Mouse (Mus musculus): Measurements from ENCODE around the gene Gli2. TPM values are rescaled to one million over a fixed set of nuclear protein-coding genes. Genes with fewer than 3 reads are reported as not detected.

Gli2 gene
- total RNA-seq, 2 experiments from 2014 or later = 4.6 to 5.2 TPM

DNA sequence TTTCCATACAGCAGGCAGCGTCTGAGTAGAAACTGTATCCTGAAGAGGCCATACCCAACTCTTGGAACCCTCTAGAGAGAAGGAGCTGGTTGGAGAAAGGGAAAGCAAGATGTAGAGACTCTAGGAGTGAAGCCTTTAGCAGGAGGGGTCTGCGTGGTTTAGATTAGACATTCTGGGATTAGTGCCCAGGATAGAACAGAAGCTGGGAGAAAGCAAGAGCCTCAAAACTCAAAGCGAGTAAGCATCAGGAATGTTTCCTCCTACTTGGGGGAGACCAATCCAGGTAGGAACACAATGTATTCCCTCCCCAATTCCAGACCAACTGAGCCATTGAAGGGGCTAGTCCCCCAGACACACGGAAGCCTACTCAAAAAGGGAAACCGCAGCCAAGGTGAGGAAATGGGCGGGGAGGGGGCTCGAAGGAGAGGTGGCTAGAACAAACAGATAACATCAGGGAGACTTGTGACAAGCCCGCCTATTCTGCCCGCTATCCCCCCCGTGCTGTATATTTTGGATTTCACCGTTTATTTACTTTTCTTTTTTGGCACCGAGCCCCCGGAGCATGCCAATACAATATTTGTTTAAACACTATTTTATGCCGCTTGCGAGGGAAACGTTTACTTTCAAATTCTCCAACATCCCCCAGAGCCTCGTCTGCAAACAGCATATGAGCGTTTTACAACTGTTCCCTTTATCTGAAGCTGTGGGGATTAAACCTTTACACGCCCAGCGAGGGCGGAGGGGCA lies 2.1 kb downstream of the Gli2 start:
- no peak for DNase-seq

DNA sequence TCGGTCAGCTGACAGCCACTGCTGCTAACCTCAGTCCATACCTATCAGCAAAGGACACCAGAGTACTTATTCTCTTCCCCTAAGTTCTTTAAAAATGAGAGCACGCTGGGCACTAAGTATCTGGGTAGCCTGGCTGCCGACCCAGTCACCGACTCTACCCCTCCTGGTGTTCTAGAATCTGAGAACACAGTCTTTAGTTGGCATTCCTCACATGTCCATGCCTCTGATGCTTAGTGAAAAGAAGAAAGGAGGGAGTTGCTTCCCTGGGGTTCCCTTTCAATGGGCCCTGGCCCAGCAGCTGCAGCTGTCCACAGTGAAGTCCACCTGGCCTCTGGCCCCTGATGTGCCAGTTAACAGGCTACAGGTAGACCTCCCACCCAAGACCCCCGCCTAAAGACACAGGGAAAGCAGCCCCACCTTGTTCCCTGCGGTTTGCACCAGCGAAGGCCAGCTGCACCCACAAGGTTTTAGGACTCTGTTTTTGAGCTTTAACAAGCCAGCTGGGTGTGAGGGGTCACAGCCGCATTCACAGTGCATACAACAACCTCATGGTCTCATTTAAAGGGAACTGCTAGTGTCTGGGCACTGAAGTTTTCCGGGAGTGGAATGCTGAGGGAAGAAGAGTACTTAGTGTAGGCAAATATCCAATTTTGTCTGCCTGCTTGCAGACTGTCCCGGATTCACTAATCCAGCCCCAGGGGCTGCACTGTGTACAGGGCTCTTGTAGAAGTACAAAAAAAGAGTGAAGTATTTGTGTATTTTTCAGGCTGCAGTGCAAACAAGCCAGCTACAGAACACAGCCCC lies 3.4 kb downstream of the Gli2 start:
- DNase-seq = no peak

DNA sequence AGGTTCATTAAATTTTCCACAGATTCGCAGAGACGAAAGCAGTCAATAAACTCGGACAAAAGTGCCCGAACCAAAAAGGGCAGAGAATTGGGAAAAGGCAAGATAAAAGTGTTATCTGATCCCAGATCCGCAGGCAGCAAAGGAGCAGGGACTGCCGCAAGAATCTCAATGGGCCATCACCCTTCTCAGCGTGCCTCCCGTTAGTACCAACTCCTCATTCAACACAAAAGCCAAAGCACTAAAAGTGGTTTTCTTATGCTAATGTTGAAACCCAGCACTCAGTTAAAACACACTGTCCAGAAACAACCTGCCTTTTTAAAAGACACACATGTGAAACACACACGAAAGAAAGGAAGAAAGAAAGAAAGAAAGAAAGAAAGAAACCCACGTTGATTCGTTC lies 4.4 kb downstream of the Gli2 start:
- DNase-seq = no peak

DNA sequence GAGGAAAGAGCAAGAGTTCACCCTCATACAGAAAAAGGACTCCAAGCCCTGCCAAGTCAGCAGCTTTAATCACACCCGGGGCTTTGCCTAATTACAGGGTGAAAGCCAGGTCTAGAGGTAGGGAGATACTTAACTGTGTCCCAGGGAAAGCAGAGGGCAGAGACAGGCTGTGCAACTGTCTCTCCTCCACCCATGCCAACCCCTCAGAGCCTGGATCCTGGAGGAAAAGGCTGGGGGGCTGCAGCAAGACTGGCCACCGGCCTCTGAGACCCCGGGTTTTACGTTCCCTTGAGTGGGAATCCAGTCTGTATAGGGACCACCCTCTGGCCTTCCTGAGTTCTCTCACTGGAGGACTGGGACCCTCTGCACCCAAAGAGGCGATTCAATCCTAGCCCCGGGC lies 4.9 kb downstream of the Gli2 start:
- DNase-seq = no peak

DNA sequence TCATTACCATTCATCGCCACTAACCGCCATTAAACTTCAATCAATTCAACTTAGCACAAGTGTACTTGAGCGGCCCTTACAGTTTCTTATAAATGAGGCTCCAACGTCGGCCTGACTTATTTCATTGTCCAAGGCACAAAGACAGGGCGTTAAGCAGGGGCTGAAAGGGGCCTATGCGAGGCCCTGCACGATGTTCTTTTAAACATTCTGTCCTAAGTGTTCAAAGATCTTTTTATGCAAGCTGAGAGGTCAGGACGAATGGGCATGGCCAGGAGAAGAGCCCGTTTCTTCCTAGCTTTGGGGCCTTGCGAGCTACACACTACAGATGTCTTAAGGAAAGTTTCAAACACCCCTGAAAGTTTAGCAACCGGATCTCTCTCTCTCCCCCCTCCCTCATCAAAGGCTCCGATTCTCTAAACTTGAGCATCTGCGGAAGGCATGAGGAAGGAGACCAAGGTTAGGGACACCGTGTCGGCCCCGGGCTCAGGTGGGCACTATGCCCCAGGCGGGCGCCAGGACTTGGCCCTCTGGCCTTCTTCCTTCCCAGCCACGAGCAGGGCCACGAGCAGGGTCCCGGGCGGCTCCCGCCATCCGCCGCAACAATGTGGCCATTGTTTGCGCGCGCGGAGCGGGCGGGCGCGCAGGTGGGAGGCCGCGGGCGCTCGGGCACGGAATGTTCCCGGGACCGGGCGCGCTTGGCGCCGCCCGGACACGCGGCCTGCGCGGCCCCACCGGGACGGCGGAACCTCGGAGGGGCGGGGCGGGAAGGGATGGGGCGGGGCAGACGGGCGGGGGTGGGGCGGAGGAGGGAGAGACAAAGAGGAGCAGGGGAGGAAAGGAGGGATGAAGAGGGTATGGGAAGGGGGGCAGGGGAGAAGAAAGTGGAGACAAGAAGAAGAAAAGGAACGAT lies 5.7 kb downstream of the Gli2 start:
- DNase-seq = peak; percentile 38

DNA sequence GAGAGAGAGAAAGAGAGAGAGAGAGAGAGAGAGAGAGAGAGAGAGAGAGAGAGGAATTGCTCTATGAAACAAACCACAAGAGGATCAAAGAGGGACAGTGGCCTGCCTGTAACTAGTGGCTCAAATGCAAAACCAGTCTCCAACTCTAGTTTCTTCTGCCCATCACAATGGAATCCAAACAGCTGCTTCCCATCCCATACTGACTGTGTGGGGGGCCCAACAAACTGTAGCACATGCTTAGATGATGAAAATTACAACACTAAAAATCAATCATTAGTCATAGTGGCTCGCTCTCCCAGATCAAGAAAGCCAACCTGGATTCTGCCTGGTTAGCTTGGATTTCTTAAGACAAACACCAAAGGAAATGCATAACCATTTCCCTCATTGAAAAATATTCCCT lies 15.0 kb downstream of the Gli2 start:
- no peak for DNase-seq

DNA sequence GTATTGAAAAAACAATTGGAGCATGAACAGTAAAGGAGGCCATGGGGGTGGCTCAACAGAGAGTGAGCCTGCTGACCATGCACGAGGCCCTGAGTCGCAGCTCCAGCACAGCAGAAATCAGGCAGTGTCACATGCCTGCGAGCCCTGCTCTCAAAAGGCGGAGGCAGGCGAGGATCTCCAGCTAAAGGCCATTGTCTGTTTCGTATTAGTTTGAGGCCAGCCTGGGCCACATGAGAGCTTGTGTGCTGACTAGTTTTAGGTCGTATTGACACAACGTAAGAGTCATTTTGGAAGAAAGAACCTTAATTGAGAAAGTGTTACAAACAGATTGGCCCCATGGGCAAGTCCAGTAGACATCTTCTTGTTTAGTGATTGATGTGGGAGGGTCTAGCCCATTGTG lies 17.5 kb downstream of the Gli2 start:
- no peak for DNase-seq

DNA sequence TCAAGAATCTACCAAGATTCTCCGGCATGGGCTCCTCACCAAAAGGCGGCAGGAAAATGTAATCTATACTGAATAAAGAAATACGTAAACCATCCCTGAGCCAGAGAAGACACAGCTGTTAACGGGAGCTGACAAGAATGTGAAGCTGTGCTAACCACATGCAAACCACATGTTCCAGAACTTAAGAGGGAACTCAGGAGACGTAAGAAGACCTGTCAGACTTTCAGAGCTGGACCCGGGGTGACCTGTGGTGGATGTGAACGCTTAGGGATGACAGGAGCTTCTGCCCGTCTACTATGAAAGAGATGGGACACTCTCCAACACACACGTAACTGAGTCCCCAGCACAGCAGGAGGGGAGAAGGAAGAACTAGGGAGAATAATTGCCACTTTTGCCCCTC lies 18.1 kb downstream of the Gli2 start:
- no peak for DNase-seq

DNA sequence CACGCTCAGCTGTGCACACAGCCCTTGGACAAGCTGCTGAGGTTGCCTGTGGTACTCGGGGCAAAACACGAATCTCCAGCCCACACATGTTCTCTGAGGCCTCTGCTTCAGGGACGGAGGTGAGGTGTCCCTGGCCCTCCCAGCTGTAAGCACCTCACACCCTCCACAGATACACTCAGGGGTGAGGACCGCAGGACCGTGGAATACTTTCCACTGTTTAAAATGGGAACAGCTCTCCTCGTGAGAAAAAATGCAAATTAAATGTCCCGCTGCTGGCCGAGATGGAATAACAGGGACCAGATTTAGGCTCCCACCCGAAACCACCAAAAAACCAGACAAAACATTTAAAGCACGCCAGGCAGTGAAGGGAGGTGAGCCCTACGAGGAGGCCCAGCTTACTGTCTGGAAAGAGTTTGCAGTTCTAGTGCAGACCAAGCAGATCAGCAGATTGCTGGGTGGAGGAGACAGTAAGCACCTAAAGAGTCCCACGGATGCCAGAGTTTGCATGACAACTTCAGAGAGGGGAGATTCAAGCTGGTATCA lies 19.2 kb downstream of the Gli2 start:
- DNase-seq = no peak

DNA sequence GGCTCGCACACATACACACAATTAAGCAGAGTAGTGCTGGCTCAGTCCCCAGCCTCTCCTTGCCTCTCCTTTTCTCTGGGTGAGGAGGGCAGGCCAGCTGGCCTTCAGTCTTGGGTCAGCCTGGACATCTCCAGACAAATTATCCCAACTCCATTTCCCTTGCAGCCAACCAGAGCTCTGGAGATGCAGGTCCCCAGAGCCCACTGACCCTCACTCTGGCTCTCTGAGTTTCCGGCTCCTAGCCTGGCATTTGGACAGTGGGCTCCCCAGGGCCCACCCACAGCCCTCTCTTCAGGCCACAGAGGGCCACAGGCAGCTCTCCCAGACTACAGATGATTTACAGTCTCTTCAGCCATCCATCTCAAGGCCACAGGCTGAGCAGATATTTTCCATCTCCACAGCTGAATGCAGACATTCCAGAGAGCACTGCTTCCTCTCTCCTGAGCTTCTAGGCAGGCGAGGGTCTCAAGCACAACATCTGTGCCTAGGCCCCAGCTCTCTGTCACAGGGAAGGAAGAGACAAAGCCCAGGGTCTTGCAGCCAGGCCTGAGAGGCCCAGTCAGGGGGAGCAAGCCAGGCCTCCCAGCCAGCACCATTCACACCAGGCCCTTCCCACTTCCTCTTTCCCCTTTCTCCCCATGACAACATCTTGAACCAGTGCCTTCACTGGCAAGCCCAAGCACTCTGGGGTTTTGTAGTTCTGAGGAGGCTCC lies 19.8 kb downstream of the Gli2 start:
- DNase-seq = peak; percentile 80

DNA sequence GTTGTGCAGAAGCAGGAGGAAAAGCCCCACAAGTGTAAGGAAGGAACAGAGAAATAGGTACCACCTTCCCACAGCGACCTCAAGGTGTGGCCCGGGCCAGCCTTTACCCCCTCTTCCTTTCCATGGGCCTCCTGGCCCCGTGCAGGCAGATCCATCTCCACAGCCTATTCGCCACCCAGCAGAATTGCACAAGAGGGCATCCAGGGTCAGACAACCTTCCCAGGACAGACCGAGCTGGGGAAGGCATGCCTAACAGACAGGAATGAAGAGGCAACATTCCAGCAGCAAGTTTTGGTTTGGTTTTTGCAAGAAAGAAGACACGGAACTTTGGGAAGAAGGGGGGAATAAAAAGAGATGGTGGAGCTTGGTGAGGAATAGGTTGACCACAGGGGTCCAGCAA lies 22.2 kb downstream of the Gli2 start:
- DNase-seq = no peak

DNA sequence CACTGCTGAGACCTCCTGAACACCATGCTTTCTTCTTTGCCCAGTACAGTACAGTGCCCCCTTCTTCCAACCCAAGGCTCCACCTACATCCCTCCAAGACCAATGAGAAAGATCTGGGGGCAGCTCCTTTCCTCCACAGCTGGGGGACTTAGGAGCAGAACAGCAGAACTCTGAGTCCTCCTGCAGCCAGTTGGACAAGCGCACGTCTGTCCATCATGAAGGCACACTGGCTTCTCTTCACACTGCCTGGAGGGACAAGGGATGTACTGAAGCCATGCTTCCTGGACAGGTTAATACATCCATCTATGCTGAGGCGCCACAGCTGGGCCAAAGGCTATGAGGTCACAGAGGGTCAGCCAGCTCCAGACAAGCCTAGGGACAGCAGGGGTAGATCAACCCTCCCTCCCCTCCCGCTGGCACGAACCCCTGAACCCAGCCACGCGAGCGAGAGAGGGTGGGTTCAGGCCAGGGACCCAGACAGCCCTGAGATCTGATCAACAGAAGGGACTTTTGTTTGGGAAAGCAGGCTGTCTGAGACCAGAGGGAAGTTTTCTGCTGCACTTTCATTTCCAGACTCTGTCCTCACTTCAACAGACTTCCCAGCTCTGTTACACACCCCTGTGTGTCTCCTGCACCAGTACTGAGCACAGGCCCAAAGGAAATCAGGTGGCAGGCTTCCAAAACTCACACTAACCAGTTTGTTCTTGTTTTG lies 27.6 kb downstream of the Gli2 start:
- peak; percentile 55 for DNase-seq

DNA sequence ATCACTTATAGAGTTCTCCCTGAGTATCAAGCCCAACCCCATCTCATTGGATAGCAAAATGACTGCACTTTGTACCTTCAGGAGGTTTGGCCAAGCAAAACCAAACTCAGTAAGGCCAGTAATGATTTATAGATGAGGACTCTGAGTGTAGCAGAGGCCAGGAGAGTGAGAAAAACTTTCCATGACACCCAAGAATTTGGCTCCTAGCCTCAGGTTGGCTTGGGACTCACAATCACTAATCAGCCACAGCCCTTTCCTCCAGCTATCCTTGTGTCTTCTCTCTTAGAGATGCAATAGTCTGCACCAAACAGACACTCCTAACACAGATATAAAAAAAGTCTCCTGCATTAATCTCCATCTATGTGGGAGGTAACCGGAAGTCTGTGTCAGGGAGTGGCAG lies 31.1 kb downstream of the Gli2 start:
- DNase-seq = peak; percentile 60

DNA sequence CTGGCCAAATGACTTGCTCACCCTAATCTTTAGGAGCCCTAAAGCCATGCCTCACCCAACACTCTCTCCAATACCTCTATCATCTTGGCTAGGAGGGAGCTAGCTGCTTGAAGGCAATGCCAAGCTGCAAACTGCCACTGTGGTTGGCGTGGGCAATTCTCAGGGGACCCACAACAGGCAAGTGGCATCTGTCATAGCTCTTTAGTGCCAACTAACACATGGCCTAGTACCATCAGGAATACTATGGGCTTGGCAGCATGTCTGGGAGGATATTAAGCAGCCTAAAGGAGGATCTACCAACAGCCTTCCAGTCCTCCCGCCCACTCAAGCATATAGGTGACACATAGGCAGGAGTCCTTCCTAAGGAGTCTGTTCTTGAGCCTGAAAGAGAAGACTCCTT lies 33.3 kb downstream of the Gli2 start:
- no peak for DNase-seq

DNA sequence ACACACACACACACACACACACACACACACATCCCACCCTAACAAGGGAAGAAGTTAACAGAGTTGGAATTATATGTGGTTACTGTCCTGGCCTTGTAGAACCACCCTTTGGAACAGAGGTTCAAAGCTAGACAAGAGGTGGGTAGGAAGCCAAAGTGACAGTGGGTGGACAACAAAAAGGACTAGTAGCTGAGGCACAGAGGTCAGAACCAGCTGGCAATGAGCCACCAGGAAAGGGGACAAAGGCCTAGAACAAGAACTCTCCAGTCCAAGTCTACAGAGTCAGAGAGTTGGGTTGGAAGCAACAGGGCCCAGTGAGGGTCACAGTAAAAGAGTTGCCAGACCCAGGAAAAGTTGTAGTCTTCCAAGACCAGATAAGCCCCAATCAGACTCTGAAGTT lies 34.4 kb downstream of the Gli2 start:
- DNase-seq = no peak

DNA sequence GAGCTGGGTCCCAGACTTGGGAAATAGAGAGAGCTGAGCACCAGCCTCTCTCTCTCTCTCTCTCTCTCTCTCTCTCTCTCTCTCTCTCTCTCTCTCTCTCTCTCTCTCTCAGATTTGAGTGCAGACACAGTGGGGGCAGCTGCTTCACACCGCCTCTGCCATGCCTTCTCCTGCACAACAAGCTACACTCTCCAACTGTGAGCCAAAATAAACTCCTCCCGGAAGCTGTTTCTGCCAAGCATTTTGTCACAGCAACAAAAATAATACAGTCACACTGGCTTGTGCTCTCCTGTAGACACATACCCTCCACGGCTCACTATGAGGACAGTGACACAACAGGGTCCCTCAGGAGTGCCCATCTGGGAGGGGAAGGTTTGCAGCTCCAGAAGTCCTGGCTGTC lies 36.6 kb downstream of the Gli2 start:
- peak; percentile 32 for DNase-seq

DNA sequence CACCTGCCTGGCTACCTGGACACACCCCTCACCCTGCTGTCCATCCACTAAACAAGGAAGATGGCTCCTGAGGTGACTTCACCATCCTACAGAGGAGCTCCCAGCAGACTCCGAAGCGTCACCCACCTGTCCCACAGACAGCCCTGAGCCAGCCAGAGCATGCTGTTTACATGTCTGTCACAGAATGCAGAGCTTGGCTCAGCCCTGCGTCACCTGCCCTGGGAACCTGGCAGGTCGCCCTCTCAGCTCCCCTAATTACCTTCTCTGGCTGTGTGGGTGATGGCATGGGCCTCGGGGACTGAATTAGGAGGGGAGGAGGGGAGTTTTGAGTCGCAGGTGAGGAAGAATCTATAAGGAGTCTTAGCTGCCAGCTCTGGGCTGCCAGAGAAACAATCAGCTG lies 38.3 kb downstream of the Gli2 start:
- no peak for DNase-seq

DNA sequence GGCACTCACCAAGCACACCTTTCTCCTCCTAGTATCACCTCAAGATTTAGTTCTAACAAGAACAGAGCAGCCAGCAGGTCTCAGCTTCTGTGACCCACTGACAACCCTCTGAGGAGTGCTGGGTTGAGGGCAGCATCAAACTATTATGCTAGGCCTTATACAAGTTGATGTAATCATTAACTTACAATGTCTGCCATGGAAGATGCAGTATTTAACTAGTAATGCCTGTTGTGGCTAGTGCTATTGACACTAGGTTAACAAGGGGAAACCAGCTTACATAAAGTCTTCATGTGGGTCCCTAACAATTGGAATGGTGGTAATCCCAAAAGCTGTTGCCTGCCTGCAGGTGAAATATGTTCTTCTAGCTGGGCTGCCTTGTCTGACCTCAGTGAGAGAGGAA lies 44.5 kb downstream of the Gli2 start:
- DNase-seq = no peak

DNA sequence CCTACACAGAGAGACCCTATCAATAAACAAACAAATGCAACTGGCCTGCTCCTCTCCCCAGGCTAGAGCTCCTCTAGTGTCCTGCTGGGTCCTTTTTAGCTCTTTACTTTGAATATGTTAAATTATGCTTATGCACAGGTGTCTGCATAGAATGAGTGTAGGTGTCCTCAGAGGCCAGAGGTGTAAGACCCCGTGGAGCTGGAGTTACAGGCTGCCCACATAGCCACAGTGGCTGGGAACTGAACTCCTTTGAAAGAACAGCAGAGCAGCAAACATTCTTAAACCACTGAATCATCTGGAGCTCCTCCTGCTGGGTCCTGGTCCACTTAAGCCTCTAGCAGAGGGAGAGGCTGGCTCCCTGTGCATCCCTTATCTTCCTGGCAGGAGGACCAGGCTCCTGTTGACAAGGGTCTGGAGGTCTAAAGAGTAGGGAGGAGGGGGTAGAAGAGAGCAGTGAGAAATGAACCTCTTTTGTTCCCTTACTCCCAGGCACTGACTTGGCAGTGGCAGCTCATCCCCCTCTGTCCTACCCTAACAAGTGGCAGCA lies 49.5 kb downstream of the Gli2 start:
- no peak for DNase-seq

DNA sequence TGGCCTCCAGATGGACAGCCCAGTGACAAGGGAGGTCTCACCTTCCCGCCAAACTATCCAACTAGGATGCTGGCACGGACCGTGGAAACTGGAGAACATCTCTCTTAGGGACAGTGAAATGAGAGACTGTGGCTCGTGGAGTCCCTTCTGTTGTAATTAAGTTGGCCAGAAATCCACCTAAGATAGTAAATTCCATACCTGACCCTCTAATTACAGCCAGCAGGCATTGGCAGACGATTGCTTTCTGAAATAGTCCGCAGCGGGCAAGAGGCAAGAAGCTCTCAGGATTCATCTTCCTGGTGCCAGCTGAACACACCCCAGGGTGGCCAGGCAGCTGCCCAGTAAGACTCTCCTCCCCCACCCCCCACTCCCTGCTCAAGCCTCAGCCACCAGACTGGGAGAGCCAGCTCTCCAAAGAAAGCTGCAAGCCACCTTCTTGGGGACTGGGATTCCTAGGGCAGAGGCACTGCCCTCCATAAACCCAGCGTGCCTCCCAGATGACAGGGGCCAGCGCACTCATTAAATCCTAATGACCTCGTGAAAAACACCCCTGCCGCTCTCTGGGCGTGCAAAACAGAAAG lies 51.9 kb downstream of the Gli2 start:
- no peak for DNase-seq

Measured in heart, postnatal 4 days (tissue).